Mouse (Mus musculus) E14TG2a.4 (cell line): ENCODE measurements at regions not wholly inside any gene's neighbourhood (a gene's known extent, or its start where the extent isn't known, plus 50 kb on each side); places are given as distances from the start of the nearest gene placed in this dataset.
A peak's percentile ranks its signal among the peaks of the same experiment; 100 is the strongest.

ENCODE experiments used
- H3K27me3 ChIP-seq: 2 replicates; pipeline ENCODE4 v1.6.1; 2014; ENCODE audit warnings: low read length, control low read depth; ENCODE audit not compliant: insufficient read depth
- H3K36me3 ChIP-seq: 2 replicates; pipeline ENCODE4 v1.6.1; 2014; ENCODE audit warnings: low read length, control low read depth; ENCODE audit not compliant: insufficient read depth
- H3K4me1 ChIP-seq: replicated peaks from 2 replicates; pipeline ENCODE4 v1.6.1; 2014; ENCODE audit warnings: low read depth, low read length, control low read depth
- H3K4me3 ChIP-seq: replicated peaks from 2 replicates; pipeline ENCODE4 v1.5.1; 2014; ENCODE audit warnings: mild to moderate bottlenecking, low read length
- H3K9me3 ChIP-seq: 2 replicates; pipeline ENCODE4 v1.6.1; 2014; ENCODE audit warnings: low read length, control low read depth
- CTCF ChIP-seq: conservative IDR thresholded peaks from 2 replicates; pipeline ENCODE4 v1.5.1; 2014; ENCODE audit warnings: low read length
- NANOG ChIP-seq: IDR thresholded peaks from 2 replicates; pipeline ENCODE4 v1.6.1; 2014; ENCODE audit warnings: borderline replicate concordance, low read length, mixed read lengths
- POU5F1 ChIP-seq: IDR thresholded peaks from 2 replicates; pipeline ENCODE4 v1.6.1; 2014; ENCODE audit warnings: low read length, borderline replicate concordance

GRCm38 (mm10) chr6:49582040-49582707 is 186.8 kb downstream of the Stk31 start:
- Histone ChIP-seq H3K9me3 (no peaks in the 10 kb centered on the region), H3K27me3 (0 out of 2 replicates have a peak, but pooled peaks cover 3% of the 10 kb centered on the region), H3K4me1 (no peaks in the 10 kb centered on the region), H3K4me3 (no peak overlapping the region), H3K36me3 (no peaks in the 10 kb centered on the region)
- TF ChIP-seq POU5F1: no peak
- TF ChIP-seq NANOG: no peak
- TF ChIP-seq CTCF: no peak

DNA sequence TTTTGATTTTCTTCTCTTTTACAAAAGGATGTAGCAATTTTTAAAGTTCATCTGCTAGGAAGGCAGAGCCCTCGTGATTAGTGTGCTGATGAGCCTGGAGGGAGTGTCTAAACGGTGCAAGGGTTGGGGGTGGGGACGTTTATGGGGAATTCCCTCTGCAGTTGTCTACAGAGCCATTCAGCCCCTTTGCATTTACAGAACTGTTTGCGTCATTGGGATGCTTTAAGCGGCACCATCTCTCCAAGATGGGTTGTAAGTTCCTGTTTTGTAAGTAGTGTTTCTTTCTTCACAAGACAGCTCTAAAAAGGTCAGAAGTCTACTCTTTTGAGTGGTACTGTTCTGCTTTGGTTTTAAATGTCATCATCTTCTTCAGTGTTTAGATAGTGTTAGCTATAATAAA is 191.1 kb downstream of the Stk31 start:
- Histone ChIP-seq H3K9me3 (no peaks in the 10 kb centered on the region), H3K36me3 (no peaks in the 10 kb centered on the region), H3K4me1 (no peaks in the 10 kb centered on the region), H3K4me3 (no peak overlapping the region), H3K27me3 (0 out of 2 replicates have a peak, but pooled peaks cover 3% of the 10 kb centered on the region)
- no peak for TF ChIP-seq NANOG
- TF ChIP-seq CTCF: no peak
- TF ChIP-seq POU5F1: no peak

- TF ChIP-seq CTCF (no peak), NANOG (no peak), POU5F1 (no peak)
Observed at GRCm38 (mm10) chr6:49588677-49589076, 193.3 kb downstream of the Stk31 start.

DNA sequence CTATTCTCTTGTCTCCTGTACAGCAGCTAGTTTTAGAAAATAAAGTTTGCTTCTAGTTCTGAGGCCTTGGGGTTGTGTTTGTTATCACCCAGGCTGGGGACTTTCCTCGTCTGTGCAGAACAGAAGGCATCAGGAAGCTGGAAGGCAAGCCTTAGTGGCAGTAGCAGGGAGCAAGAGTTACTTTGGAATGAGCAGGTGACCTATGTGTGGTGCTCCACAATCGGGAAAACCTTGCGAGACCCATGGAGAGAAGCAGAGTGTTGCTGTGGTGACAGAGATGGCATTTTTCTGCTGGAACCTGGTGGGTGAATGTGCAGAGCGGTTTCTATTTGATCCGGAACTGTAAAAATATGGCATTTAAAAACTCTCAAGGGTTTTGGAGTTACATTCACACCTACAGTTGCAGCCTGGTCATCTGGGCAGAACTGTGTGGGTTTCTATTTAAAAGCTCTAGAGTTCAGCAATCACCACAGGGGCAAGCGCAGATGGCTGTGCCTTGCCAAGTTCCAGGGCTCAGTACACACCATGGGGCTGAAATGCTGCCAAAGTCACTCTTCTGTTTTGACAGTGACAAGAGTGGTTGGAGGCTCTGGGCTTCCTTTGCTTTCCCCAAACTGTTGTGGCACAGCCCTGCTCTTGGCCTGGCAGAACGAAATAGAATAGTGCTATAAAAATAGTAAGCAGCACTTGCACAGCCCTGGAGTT is 195.7 kb downstream of the Stk31 start:
- no peaks in the 10 kb centered on the region for H3K27me3 ChIP-seq
- no peaks in the 10 kb centered on the region for H3K36me3 ChIP-seq
- no peak for TF ChIP-seq NANOG
- TF ChIP-seq CTCF: no peak
- TF ChIP-seq POU5F1: no peak
- no peaks in the 10 kb centered on the region for H3K4me1 ChIP-seq
- no peak overlapping the region for H3K4me3 ChIP-seq
- no peaks in the 10 kb centered on the region for H3K9me3 ChIP-seq

More at GRCm38 (mm10) chr6:49588677-49589076, 193.3 kb downstream of the Stk31 start:
- no peak overlapping the region for H3K4me3 ChIP-seq
- no peaks in the 10 kb centered on the region for H3K4me1 ChIP-seq
- H3K36me3 ChIP-seq: no peaks in the 10 kb centered on the region
- H3K9me3 ChIP-seq: no peaks in the 10 kb centered on the region
- 0 out of 2 replicates have a peak, but pooled peaks cover 3% of the 10 kb centered on the region for H3K27me3 ChIP-seq

- no peak overlapping the region for H3K4me3 ChIP-seq
- TF ChIP-seq NANOG: no peak
- TF ChIP-seq POU5F1: no peak
- TF ChIP-seq CTCF: no peak
- H3K36me3 ChIP-seq: no peaks in the 10 kb centered on the region
- H3K4me1 ChIP-seq: no peaks in the 10 kb centered on the region
- no peaks in the 10 kb centered on the region for H3K27me3 ChIP-seq
- H3K9me3 ChIP-seq: no peaks in the 10 kb centered on the region
Observed at GRCm38 (mm10) chr6:49591632-49592000, 196.2 kb downstream of the Stk31 start.

GRCm38 (mm10) chr6:49592676-49593075 is 197.3 kb downstream of the Stk31 start:
- no peaks in the 10 kb centered on the region for H3K27me3 ChIP-seq
- H3K9me3 ChIP-seq: no peaks in the 10 kb centered on the region
- H3K4me1 ChIP-seq: no peaks in the 10 kb centered on the region
- TF ChIP-seq POU5F1 (no peak), NANOG (no peak), CTCF (no peak)
- no peaks in the 10 kb centered on the region for H3K36me3 ChIP-seq
- no peak overlapping the region for H3K4me3 ChIP-seq

- Histone ChIP-seq H3K4me1 (0 out of 2 replicates have a peak, but pooled peaks cover 4% of the 10 kb centered on the region), H3K27me3 (no peaks in the 10 kb centered on the region)
- no peak for TF ChIP-seq POU5F1
- TF ChIP-seq CTCF: no peak
- TF ChIP-seq NANOG: peak; percentile 35
Observed at GRCm38 (mm10) chr6:49603201-49603600, 207.8 kb downstream of the Stk31 start.

DNA sequence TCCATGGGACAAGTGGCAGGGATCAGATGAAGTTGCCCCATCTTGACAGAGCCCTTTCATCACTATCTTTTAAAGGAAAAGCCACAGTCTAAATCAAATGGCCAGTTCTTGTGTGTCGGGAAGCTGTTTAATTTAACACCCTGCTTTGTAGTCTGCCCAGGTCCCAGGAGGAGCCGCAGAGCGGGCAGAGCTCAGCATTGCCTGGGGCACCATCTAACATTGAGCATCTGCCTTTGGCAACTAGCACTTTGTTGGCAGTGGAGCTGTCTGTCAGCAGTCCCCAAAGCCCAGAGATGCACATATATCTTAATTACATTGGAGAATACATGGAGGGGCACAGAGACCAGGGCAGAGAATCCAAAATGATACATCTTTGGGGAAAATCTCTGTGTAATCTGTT is 208.4 kb downstream of the Stk31 start:
- Histone ChIP-seq H3K9me3 (no peaks in the 10 kb centered on the region), H3K27me3 (no peaks in the 10 kb centered on the region), H3K4me3 (no peak overlapping the region), H3K4me1 (0 out of 2 replicates have a peak, but pooled peaks cover 4% of the 10 kb centered on the region), H3K36me3 (no peaks in the 10 kb centered on the region)
- TF ChIP-seq POU5F1: no peak
- TF ChIP-seq NANOG: no peak
- TF ChIP-seq CTCF: no peak

More at GRCm38 (mm10) chr6:49603201-49603600, 207.8 kb downstream of the Stk31 start:
- Histone ChIP-seq H3K9me3 (no peaks in the 10 kb centered on the region), H3K4me3 (no peak overlapping the region), H3K36me3 (no peaks in the 10 kb centered on the region)
